In genomic region chr4:134723251-134723650, GRCm38 (mm10) we compare ENCODE assay signal across 28 mouse cellular contexts. TPM values are rescaled to one million over a fixed set of nuclear protein-coding genes. Genes with fewer than 3 reads are reported as not detected.
DNase-seq lines count a peak whose midpoint lies in the region; ATAC-seq and TF ChIP-seq lines count a peak whose summit lies in the region.
"Had no signal": no experiment of that assay in that cellular context is flagged by ENCODE, and none has a peak within 500 bp of the region (broad histone marks: within the 10 kb centered on the region; RNA-seq: fewer than 3 reads in every experiment).

No protein-coding gene starts in this region.

- no peaks in the 10 kb centered on the region for H3K36me3 ChIP-seq in kidney, embryonic 14.5 days (ENCODE audit: control insufficient read depth, insufficient read depth, low read length)
- no peaks in the 10 kb centered on the region for H3K36me3 ChIP-seq in lung, postnatal 0 days (ENCODE audit: insufficient read depth, low read length)
- H3K36me3 ChIP-seq: embryonic facial prominence, embryonic 10.5 days; embryonic facial prominence, embryonic 13.5 days; forebrain, embryonic 12.5 days; forebrain, embryonic 15.5 days; heart, embryonic 12.5 days; heart, embryonic 15.5 days; hindbrain, embryonic 10.5 days; hindbrain, embryonic 13.5 days had no signal

- TF ChIP-seq EP300 in lung, postnatal 0 days (IDR thresholded peaks at IDR 0.05): no peak

- peak; percentile 42 for DNase-seq in kidney, postnatal 14 days
- peak; percentile 45 for DNase-seq in lung, postnatal 0 days (ENCODE audit: low spot score)
- no peak for DNase-seq in lung, adult 2 months
- DNase-seq in lung, postnatal 14 days: peak; percentile 60
- peak; percentile 61 to 63 for DNase-seq in lung, postnatal 4 days
- no peak for DNase-seq in urinary bladder, postnatal 14 days (ENCODE audit: low spot score)
- DNase-seq: adrenal gland, adult 2 months; adrenal gland, postnatal 14 days; cerebellum, adult 11 months; cerebellum, adult 2 months; cerebellum, adult 9-11 months; cerebellum, postnatal 36 days; embryo, embryonic 11 days; gastrocnemius, postnatal 25 days; heart, adult 18-20 months; heart, postnatal 10 days; heart, postnatal 36 days had no signal

- peaks cover 7% of the 10 kb centered on the region for H3K4me1 ChIP-seq in kidney, embryonic 14.5 days (ENCODE audit: control insufficient read depth, insufficient read depth, low read length)
- H3K4me1 ChIP-seq in lung, postnatal 0 days (ENCODE audit: insufficient read depth, low read depth, low read length): peaks cover 4% of the 10 kb centered on the region; the same call in 1 of the 2 replicates
- H3K4me1 ChIP-seq in lung, adult 2 months (ENCODE audit: control insufficient read depth, insufficient read depth, low read length): peaks cover 2% of the 10 kb centered on the region; the same call in 1 of the 2 replicates
- H3K4me1 ChIP-seq: forebrain, embryonic 12.5 days; forebrain, embryonic 15.5 days had no signal

- no peak overlapping the region for H3K4me3 ChIP-seq in kidney, embryonic 14.5 days (ENCODE audit: low read length)
- no peak overlapping the region for H3K4me3 ChIP-seq in lung, postnatal 0 days (ENCODE audit: low read depth, low read length)
- H3K4me3 ChIP-seq in lung, adult 2 months (replicated peaks; ENCODE audit: extremely low read depth, low read depth, low read length): no peak overlapping the region
- H3K4me3 ChIP-seq: embryonic facial prominence, embryonic 10.5 days; embryonic facial prominence, embryonic 13.5 days; erythroblast, embryonic 14.5 days; forebrain, embryonic 12.5 days; forebrain, embryonic 15.5 days; heart, embryonic 12.5 days; heart, embryonic 15.5 days; hindbrain, embryonic 10.5 days; hindbrain, embryonic 13.5 days had no signal

- H3K9me3 ChIP-seq in kidney, embryonic 14.5 days (ENCODE audit: control insufficient read depth, low read length): no peaks in the 10 kb centered on the region
- no peaks in the 10 kb centered on the region for H3K9me3 ChIP-seq in lung, postnatal 0 days (ENCODE audit: low read length)
- H3K9me3 ChIP-seq: embryonic facial prominence, embryonic 10.5 days; embryonic facial prominence, embryonic 13.5 days; forebrain, embryonic 12.5 days; forebrain, embryonic 15.5 days; heart, embryonic 12.5 days; heart, embryonic 15.5 days; hindbrain, embryonic 10.5 days; hindbrain, embryonic 13.5 days had no signal

- WGBS in kidney, embryonic 14.5 days: 75% methylated on average over 3 of the region's 3 CpGs
- 53% methylated on average over 3 of the region's 3 CpGs for WGBS in lung, postnatal 0 days
- WGBS in lung, adult 2 months: 50% methylated on average over 3 of the region's 3 CpGs

- no peak overlapping the region for H3K27ac ChIP-seq in kidney, embryonic 14.5 days (ENCODE audit: low read depth, low read length)
- H3K27ac ChIP-seq in lung, postnatal 0 days (ENCODE audit: low read length): no peak overlapping the region
- H3K27ac ChIP-seq: embryonic facial prominence, embryonic 10.5 days; forebrain, embryonic 12.5 days; forebrain, embryonic 15.5 days; heart, embryonic 15.5 days; hindbrain, embryonic 10.5 days; hindbrain, embryonic 13.5 days had no signal

- no peak for ATAC-seq in kidney, embryonic 14.5 days (ENCODE audit: low FRiP score, low TSS enrichment)
- ATAC-seq in lung, postnatal 0 days: peak; percentile 22
- ATAC-seq: CD4-positive, CD25-positive, alpha-beta regulatory T cell, adult 4 months; forebrain, embryonic 15.5 days had no signal

- no peaks in the 10 kb centered on the region for H3K27me3 ChIP-seq in kidney, embryonic 14.5 days (ENCODE audit: control insufficient read depth, insufficient read depth, low read length)
- H3K27me3 ChIP-seq in lung, postnatal 0 days (replicated peaks; ENCODE audit: insufficient read depth, low read length): no peaks in the 10 kb centered on the region
- H3K27me3 ChIP-seq: embryonic facial prominence, embryonic 13.5 days; forebrain, embryonic 12.5 days; forebrain, embryonic 15.5 days; heart, embryonic 12.5 days; heart, embryonic 15.5 days; hindbrain, embryonic 13.5 days had no signal

- TF ChIP-seq CTCF in lung, postnatal 0 days (IDR thresholded peaks at IDR 0.05): no peak
- TF ChIP-seq CTCF in lung, adult 2 months (IDR thresholded peaks at IDR 0.05; ENCODE audit: insufficient read depth, low read length): no peak

- H3K4me2 ChIP-seq in kidney, embryonic 14.5 days (replicated peaks; ENCODE audit: low read depth, low read length): no peak overlapping the region
- no peak overlapping the region for H3K4me2 ChIP-seq in lung, postnatal 0 days (replicated peaks; ENCODE audit: low read depth, low read length)
- H3K4me2 ChIP-seq: embryonic facial prominence, embryonic 13.5 days; forebrain, embryonic 12.5 days; forebrain, embryonic 15.5 days; heart, embryonic 12.5 days; heart, embryonic 15.5 days; hindbrain, embryonic 13.5 days had no signal

- no peak overlapping the region for H3K9ac ChIP-seq in kidney, embryonic 14.5 days (ENCODE audit: low read depth, low read length)
- H3K9ac ChIP-seq in lung, postnatal 0 days (replicated peaks; ENCODE audit: low read depth): no peak overlapping the region
- H3K9ac ChIP-seq: embryonic facial prominence, embryonic 13.5 days; forebrain, embryonic 12.5 days; forebrain, embryonic 15.5 days; heart, embryonic 12.5 days; heart, embryonic 15.5 days; hindbrain, embryonic 13.5 days had no signal

- no peak for TF ChIP-seq POLR2A in lung, adult 2 months (IDR thresholded peaks at IDR 0.05; ENCODE audit: borderline replicate concordance, extremely low read depth, low read depth, low read length)

RNA-seq across cellular contexts. Expression of gene Man1c1, which starts 19.2 kb away (rescaled TPM):
- polyA plus RNA-seq in kidney, embryonic 14.5 days (2014; fragmentation: Nextera tagmentation; extraction: Ambion mirVana): 3.8 and 5.3 TPM in 2 replicates
- polyA plus RNA-seq in lung, postnatal 0 days (2015; fragmentation: Nextera tagmentation; extraction: Ambion mirVana): 2.9 and 3.0 TPM in 2 replicates
- polyA plus RNA-seq in lung, adult 2 months (2012; rRNA removed): 14.5 and 15.7 TPM in 2 replicates

RNA-seq across cellular contexts. Expression of gene Ldlrap1, which starts 44.6 kb away (rescaled TPM):
- 10.7 and 19.9 TPM in 2 replicates for polyA plus RNA-seq in kidney, embryonic 14.5 days (2014; fragmentation: Nextera tagmentation; extraction: Ambion mirVana)
- 23.5 and 24.4 TPM in 2 replicates for polyA plus RNA-seq in lung, postnatal 0 days (2015; fragmentation: Nextera tagmentation; extraction: Ambion mirVana)
- polyA plus RNA-seq in lung, adult 2 months (2012; rRNA removed): 23.3 and 30.6 TPM in 2 replicates

Comparison
In these comparisons a context has a peak if more than half of its experiments do, and no peak if none do; other contexts are left out.
1. DNase-seq: peak in kidney, postnatal 14 days (single experiment), lung, postnatal 0 days (single experiment), lung, postnatal 14 days (single experiment) and lung, postnatal 4 days (2 of 2); none in lung, adult 2 months (single experiment) and urinary bladder, postnatal 14 days (single experiment).